Mouse (Mus musculus): ENCODE results near the gene Slc26a9.

Slc26a9 gene

GRCm38 (mm10) chr1:131736494-131736893, 7.3 kb upstream of the Slc26a9 start:
- no peak for DNase-seq (ENCODE audit: low spot score in 2 of 2)

GRCm38 (mm10) chr1:131737269-131737668, 6.6 kb upstream of the Slc26a9 start:
- peak; percentile 93 to 94 for DNase-seq (ENCODE audit: low spot score in 2 of 2)

- no peak for DNase-seq (ENCODE audit: low spot score in 2 of 2)
Measured at GRCm38 (mm10) chr1:131738760-131739159, 5.1 kb upstream of the Slc26a9 start.

- no peak for DNase-seq (ENCODE audit: low spot score in 2 of 2)
Measured at GRCm38 (mm10) chr1:131739481-131740160, 4.2 kb upstream of the Slc26a9 start.

DNA sequence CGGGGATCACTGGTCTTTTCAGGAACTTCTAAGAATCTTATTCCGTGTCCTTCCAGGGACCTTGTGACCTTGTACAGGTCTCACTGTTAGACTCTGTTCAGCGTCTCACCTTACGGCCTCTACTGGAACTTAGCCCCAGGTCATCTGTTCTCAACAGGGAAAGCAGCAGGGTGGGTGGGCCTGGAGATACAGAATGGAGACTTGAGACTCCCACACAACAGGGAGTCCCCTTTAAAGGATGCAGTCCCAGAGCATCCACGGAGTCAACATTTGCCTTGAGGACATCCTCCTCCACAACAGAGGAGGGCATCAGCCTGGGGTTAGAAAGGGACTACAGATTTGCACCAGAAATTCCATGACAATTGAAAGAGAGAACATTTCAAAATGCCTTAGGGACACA, 1.6 kb downstream of the Slc26a9 start:
- no peak for DNase-seq (ENCODE audit: low spot score in 2 of 2)

- no peak for DNase-seq (ENCODE audit: low spot score in 2 of 2)
Measured at GRCm38 (mm10) chr1:131747761-131748160, 3.9 kb downstream of the Slc26a9 start.

DNA sequence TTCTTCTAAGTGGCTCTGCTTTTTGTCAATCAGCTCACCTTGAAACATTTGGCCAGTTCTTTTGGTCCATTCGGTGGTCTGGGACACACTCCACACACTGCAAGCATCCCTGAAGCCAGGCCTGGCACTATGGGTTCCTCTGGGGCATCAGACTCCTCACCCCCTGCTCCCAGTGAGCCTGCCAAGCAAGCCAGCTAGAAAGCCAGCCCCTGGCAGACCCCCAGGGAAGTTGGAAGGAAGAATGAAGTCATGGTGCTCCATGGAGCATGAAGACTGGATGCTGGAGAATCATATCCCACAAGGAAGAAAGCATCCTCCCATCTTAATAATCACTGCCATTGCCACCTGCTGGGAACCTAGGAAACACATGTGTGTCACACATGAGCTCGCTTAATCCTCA, 4.8 kb downstream of the Slc26a9 start:
- DNase-seq (ENCODE audit: low spot score in 2 of 2): no peak

- no peak for DNase-seq (ENCODE audit: low spot score in 2 of 2)
Measured at GRCm38 (mm10) chr1:131749706-131750545, 6.1 kb downstream of the Slc26a9 start.

- DNase-seq (ENCODE audit: low spot score in 2 of 2): no peak
Measured at GRCm38 (mm10) chr1:131751181-131751890, 7.5 kb downstream of the Slc26a9 start.

GRCm38 (mm10) chr1:131751891-131752311, 8.1 kb downstream of the Slc26a9 start:
- DNase-seq (ENCODE audit: low spot score in 2 of 2): no peak

- DNase-seq (ENCODE audit: low spot score in 2 of 2): no peak
Measured at GRCm38 (mm10) chr1:131754212-131754829, 10.5 kb downstream of the Slc26a9 start.

GRCm38 (mm10) chr1:131754916-131755315, 11.1 kb downstream of the Slc26a9 start:
- peak; percentile 60 to 63 for DNase-seq (ENCODE audit: low spot score in 2 of 2)

GRCm38 (mm10) chr1:131757211-131757610, 13.4 kb downstream of the Slc26a9 start:
- no peak for DNase-seq (ENCODE audit: low spot score in 2 of 2)

GRCm38 (mm10) chr1:131758796-131759195, 15.0 kb downstream of the Slc26a9 start:
- no peak for DNase-seq (ENCODE audit: low spot score in 2 of 2)

DNA sequence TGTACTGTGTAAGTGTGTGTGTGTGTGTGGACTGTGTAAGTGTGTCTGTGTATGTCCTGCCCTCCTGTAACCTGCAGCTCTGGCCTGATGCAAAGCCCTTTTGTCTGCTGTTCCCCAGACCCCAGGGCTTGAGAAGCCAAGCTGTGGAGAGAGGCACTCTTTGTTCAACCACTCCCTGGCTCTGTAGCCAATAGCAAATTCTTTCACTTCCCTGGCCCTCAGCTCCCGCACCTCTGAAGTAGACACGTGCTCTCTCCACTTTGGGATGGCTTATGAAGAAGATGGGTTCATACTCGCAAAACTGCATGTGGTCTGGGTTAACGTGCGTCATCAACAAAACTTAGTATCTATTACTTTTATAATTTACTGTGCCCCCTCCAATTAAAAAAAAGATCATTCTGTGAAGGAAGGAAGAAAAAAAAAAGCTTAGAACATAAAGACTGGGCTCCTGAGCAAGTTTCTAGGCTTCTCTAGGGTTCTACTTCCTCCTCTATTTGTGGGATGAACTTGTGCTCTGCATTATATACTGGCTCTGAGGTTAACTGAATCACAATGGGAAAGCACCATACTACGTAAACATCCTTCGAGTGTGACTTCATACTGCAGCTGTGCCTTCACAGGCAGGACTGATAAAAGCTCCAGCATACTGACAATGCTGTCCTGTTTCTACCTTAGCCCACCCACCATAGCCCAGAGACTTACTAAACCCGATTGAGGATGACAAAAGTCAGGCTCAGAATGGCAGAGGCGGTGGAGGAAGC, 16.0 kb downstream of the Slc26a9 start:
- no peak for DNase-seq (ENCODE audit: low spot score in 2 of 2)

DNA sequence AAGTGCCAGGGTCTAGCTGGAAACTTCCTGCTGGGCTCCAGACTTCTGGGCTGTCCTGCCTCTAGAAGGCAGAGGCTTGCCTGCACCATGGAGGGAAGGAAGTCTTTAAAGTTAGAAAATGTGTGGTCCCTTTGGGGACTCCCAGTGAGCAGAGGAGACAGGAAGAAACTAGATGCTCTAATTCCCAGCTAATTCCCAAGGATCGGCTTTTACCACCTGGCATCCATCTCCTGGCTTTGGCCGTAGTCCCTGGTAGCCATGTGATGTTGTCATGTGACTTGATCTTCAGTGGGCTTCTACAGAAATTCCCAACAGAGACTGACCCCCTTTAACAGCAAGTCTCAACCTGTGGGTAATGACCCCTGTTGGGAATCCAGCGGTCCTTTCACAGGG, 16.6 kb downstream of the Slc26a9 start:
- DNase-seq (ENCODE audit: low spot score in 2 of 2): no peak

DNA sequence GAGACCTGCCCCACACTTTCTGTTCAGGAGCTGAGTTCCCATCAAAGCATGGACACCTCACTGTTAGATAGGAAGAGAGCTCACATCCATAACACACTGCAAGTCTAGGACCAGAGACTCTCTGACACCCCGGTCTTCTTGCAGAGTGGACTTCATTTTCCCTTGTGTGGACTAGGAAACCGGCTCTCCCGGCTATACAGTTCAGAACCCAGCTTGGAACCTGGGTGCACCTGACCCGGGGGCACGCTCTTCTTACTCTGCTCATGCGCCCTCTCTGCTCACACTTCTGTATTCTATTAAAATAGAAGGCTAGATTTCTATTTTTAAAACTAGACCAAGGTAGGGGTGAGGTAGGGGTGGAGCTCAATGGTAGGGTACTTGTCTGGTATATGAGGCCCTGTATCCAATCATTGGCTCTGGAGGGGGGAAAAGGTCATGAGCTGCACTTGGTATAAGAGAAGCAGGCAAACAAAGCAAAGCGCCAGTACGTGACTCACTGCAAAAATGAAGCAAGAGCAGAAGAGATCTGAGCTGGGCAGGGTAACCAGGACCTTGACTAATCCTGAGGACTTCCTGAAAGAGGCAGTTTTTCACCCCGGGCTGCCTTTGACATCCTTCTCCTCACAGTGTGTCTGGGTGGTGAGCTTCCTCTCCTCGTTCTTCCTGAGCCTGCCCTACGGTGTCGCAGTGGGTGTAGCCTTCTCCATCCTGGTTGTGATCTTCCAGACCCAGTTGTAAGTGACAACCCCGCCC, 17.4 kb downstream of the Slc26a9 start:
- no peak for DNase-seq (ENCODE audit: low spot score in 2 of 2)

DNA sequence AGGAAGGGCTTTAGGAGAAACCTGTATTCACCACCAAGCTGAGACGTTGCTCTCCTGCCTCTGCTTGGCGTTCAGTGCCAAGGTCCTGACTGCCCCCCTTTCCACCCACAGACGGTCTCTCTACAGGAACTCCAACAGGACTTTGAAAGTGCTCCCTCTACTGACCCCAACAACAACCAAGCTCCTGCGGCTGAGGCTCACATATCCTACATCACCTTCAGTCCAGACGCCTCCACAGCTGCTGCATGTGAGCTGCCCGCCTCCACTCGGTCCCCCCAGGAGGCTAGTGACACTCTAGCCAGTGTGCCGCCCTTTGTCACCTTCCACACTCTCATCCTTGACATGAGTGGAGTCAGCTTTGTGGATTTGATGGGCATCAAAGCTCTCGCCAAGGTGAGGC, 19.9 kb downstream of the Slc26a9 start:
- DNase-seq (ENCODE audit: low spot score in 2 of 2): no peak

DNA sequence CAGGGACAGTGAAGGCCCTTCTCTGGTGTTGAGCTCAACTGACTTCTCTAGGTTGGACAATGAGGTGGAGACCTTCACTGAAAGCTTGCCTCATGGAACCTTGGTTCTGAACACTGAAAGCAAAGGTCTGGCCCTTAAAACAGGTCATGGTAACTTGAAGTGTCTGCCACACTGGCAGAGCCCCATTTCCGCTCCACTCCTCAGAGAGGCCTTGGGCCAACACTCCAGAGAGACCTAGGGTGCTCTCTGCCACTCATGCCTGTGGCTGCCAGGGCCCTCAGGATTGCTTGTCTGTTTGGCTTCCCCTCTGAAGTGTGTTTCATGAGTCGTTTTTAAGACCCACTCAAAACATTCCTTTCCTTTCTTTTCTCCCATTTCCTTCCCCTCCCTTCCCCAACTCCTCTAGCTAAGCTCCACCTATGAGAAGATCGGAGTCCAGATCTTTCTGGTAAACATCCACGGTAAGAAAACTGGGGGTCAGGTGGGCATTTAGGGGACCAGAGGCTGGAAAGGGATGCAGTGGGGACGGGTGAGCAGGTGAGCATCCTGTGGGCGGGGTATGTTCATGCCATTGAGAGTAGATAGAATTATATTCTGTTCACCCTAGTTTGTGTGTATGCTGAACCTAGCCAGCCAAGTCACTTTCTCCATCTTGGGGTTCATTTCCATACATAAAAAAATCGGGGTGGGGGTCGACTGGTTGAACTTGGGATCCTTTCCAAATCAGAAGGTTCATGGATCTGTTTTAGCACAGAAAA, 20.9 kb downstream of the Slc26a9 start:
- DNase-seq (ENCODE audit: low spot score in 2 of 2): no peak

All from right cerebral cortex, postnatal 36 days (tissue).